Mouse (Mus musculus) urinary bladder, adult 18-20 months (tissue): Measurements from ENCODE around the gene Suz12.
"Not testable (repeated sequence)": the region's sequence is repeated elsewhere in the genome, so short reads cannot be mapped to it uniquely, and the experiment has no call there.

ENCODE experiments used
- DNase-seq, 2 experiments: peaks; one replicate each; pipeline ENCODE4 v3.0.0; 2022; ENCODE audit warnings: low spot score in 2 of 2, mixed read lengths in 2 of 2

The Suz12 gene

GRCm38 (mm10) chr11:79992035-79992591 lies 793 bp upstream of the Suz12 start:
- DNase-seq, result no peak

- DNase-seq, result peak in 1 of 2 experiments; percentile 72
Observed at GRCm38 (mm10) chr11:79993356-79994270, 707 bp downstream of the Suz12 start.

- no peak for DNase-seq
Observed at GRCm38 (mm10) chr11:79994271-79994988, 1.5 kb downstream of the Suz12 start.

DNA sequence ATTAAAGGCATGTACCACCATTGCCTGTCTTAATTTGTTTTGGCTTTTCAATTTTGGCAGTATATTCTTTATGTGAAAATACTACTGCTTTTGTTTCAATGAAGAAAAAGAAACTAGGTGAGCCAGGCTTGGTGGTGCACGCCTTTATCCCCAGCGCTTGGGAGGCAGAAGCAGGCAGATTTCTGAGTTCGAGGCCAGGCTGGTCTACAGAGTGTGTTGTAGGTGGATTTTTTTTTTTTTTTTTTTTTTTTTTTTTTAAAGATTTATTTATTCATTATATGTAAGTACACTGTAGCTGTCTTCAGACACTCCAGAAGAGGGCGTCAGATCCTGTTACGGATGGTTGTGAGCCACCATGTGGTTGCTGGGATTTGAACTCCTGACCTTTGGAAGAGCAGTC lies 23.6 kb downstream of the Suz12 start:
- not testable (repeated sequence) for DNase-seq

DNA sequence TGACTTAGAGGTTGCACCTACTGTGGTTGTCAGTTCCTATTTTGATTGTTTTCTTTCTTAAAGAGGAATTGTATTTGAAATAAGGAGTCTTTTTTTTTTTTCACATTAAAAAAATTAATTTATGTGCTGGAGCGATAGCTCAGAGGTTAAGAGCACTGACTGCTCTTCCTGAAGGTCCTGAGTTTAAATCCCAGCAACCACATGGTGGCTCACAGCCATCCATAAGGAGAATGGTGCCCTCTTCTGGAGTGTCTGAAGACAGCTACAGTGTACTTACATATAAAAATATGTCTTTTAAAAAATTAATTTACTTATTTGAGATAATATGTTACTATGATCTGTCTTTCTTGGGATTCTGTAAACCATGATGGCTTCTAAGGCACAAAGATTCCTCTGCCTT lies 26.9 kb downstream of the Suz12 start:
- DNase-seq, result no peak

DNA sequence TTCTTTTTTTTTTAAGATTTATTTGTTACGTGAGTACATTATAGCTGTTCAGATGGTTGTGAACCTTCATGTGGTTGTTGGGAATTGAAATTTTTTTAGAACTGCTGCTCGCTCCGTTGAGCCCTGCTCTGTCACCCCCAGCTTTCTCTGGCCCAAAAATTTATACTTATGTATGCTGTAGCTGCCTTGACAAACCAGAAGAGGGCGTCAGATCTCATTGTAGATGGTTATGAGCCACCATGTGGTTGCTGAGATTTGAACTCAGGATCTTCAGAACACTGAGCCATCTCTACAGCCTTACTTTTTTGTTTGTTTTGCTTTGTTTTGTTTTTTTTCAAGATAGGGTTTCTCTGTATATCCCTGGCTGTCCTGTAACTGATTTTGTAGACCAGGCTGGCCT lies 28.4 kb downstream of the Suz12 start:
- no peak for DNase-seq

GRCm38 (mm10) chr11:80037495-80037894 lies 44.6 kb downstream of the Suz12 start:
- no peak for DNase-seq

DNA sequence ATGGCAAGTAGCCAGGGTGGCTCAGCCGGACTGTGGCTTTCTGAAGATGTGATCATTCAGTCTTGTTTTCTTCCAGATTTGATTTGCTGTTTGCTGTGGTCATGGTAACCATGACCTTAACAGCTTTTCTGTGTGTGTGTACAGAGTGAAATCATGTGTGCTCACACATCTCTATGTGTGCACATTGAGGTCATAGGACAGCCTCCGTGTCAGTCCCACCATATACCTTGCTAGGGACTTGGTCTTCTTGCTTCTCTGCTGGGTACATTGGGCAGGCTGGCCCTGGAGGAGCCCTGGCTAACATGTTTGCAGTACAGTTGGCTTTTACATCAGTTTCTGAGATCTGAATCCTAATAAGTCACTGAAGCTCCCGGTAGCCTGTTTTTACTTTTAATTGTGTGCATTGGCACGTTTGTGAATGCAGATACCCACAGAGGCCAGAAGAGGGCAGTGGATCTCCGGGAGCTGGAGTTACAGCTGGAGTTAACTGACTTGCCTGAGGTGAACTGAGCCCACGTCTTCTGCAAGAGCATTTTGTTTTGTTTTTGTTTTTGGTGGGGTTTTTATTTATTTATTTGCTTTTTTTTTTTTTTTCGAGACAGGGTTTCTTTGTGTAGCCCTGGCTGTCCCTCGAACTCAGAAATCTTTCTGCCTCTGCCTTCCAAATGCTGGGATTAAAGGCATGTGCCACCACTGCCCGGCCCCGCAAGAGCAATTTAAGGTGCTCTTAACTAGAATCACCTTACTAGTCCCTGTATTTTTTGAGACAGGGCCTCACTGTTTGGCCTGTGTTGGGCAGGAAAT lies 49.9 kb downstream of the Suz12 start:
- DNase-seq, result no peak

DNA sequence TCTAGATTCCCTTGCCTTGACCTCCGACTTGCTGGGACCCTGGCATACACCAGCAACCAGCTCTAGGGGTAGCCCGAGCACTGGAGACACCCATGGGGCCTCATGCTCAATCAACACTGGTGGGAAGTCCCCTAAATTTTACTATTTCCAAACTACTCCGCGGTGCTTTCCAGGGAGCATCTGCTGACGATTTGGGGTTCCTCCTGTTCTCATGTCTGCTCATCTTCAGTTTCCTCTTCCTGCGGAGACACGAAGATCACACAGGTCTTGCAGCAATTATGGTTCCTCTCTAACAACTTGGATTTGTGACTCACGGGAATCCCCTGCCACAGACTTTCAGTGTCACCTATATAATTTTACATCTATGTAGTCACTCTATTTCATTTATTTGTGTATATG lies 50.5 kb downstream of the Suz12 start:
- no peak for DNase-seq

GRCm38 (mm10) chr11:80046856-80047255 lies 54.0 kb downstream of the Suz12 start:
- no peak for DNase-seq

DNA sequence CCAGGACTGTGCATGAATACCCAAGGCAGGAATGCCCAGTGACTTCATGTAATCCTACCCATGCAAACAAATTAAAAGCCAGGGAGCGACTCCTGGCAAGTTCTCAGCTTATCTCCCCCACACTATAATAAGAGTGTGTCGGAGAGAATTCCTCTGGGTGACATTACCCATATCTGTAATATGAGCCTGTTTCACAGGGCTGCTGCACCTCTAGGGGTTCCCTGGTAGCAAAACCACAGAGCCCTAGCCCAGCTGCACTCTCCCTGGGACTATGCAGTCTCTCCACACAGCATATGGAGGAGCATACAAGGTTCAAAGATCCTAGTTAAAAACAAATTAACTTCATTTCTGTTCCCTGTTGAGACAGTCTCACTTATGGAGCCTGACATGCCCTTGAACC lies 57.2 kb downstream of the Suz12 start:
- no peak for DNase-seq

DNA sequence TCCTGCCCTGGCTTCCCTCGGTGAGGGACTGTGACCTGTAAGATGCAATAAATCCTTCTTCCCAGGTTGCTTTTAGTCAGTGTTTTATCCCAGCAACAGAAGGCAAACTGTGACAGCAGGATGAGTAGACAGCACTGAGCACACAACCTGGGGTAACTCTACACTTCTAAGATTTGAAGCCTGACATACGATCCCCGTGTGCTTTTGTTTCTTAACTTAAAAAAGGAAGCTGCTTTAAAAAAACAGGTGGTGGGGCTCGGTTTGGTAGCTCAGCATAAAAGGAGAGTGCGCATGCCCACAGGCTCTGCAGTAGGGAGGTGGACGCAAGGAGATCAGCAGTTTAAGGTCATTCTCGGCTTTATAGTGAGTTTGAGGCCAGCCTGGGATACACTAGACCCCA lies 59.5 kb downstream of the Suz12 start:
- no peak for DNase-seq

DNA sequence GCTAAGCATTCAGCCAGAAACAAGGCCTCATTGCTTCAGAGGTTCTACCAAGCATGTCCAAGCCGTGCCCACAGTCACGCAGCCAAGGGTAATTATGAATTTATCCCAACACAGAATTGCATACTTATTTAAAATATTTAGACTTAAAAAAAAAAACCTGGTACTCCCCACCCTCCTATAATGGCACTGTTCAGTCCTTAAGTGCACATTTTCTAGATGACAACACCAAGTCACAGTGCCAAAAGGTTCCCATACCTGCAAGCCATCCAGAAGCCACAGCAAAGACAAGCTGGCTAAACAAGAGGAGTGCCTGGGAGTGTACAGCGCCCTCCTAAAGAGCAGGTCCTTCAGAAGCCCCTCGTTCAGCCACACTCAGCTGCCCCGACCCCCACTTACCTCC lies 60.3 kb downstream of the Suz12 start:
- no peak for DNase-seq

- no peak for DNase-seq
Observed at GRCm38 (mm10) chr11:80054659-80055058, 61.8 kb downstream of the Suz12 start.

DNA sequence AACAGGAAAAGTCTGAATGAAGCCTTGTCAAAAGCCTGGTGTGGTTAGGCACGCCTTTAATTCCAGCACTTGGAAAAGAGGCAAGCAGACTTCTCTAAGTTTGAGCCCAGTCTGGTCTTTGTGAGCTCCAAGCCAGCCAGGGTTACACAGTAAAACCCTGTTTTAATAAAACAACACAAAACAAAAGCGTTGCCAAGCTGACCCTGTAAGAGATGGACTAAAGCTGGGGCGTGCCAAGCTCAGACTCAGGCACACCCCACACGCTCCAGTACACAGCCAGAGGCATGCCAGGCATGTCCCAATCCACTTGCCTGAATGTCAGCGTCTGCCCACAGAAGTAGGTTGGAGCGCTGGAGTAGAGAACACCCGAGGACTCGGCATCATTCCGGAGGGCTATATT lies 63.2 kb downstream of the Suz12 start:
- DNase-seq, result no peak

DNA sequence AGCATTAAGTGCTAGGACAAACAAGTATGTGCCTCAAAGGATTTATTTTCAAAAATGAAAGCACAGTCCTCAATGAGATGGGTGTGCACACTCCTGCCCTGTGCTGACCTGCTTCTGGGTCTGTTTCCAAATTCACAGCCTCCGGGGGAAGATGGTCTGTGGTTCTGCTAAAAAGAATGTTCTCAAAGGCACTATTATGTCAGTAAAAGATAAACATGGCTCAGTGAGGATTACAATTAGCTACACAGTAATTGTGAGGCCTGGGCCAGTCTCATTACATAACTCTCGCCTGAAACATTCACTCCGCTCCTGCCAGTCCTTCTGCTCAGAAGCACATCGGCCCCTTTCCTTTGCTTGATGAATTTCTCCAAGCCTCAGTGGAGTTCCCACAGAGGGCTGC lies 69.3 kb downstream of the Suz12 start:
- DNase-seq, result no peak

DNA sequence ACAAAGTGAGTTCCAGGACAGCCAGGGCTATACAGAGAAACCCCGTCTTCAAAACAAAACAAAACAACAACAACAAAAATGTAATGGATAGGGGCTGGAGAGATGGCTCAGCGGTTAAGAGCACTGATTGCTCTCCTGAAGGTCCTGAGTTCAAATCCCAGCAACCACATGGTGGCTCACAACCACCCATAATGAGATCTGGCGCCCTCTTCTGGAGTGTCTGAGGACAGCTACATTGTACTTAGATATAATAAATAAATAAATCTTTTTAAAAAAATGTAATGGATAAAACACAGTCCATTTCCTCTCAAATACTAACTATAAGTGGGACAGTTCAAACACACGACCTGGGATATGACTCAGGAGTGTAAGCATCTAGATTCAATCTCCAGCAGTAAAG lies 73.5 kb downstream of the Suz12 start:
- not testable (repeated sequence) for DNase-seq

DNA sequence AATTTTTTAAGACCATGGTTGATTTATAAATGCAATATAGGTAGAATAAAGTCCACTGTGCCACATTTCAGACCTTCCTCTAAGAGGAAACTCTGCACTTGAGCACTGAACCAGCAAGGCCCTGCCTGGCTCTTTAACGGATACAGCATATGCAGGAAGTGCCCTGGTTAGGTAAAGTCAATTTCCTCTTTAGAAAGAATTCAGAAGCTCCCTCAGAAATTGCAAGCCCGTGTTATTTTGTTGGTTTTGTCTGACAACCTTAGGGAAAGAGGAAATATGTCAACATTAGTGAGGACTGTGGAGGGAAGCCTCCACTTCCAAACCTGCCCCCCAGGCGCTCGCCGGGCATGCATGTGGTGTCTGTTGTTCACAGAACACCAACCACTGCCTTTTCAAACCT lies 74.7 kb downstream of the Suz12 start:
- no peak for DNase-seq

DNA sequence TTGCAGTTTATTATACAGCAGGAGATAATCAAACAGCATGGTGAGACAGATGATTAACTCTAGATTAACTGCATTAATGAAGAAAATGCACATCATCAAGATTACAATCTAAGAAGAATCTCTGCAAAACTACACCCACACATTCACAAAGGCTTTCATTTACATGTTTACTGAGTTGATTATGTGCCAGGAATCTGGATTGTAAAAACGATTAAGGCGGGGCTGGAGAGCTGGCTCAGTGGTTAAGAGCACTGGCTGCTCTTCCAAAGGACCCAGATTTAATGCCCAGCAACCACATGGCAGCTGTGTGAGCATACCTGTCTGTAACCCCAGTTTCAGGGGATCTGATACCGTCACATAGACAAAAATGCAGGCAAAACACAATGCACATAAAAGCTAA lies 76.9 kb downstream of the Suz12 start:
- no peak for DNase-seq

DNA sequence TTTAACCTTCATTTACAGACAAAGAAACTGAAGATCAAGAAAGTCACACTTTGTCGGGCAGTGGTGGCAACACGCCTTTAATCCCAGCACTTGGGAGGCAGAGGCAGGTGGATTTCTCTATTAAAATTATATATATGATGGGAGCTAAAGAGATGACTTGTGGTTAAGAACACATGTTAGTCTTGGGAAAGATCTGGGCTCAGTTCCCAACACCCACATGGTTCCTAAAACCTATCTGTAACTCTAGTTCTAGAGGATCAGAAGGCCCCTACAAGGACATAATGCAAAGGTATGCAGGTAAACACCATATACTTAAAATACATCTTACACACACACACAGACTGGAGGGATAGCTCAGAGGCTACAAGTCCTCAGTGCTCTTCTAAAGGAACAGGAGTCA lies 78.1 kb downstream of the Suz12 start:
- no peak for DNase-seq

DNA sequence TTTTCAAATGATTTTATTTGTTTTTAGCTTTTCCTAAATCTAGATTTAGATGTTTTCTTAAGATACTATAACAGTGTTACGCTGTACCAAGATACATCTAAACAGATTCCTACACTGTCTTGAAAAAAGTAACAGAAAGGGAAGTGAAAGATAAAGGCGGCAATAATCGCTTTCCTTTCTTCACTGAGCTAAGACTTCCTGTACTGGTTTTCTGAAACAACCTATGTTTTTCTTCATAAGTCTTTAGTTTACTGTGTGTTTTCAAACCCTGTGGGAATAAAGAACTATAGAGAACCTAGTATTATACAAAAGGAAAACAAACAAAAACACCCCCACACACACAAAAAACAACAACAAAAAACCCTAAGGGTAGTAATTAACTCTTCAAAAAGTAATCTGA lies 79.5 kb downstream of the Suz12 start:
- no peak for DNase-seq
